21 mouse cellular contexts compared by ENCODE assay signal in the genomic region with DNA sequence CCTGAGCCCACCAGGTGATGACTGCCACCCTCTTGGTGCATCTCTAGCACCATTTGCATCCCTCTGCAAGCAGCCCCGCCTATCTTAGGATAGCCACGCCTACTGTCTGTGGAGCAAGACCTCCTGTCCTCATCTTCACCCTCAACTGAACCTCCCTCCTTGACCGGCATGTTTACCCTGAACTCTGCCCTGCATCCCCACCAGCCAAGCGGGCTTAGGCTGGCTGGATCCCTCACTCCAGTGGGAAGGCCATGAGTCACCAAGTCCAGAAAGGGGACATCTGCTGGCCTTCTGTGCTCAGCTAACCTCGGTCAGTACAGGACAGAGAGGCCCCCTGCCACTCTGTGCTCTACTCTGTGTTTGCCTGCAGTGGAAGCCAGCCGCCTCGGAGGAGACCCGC.
A peak's percentile ranks its signal among the peaks of the same experiment; 100 is the strongest.
DNase-seq lines count a peak whose midpoint lies in the region; ATAC-seq and TF ChIP-seq lines count a peak whose summit lies in the region.
"Had no signal": no experiment of that assay in that cellular context is flagged by ENCODE, and none has a peak within 500 bp of the region (broad histone marks: within the 10 kb centered on the region; RNA-seq: fewer than 3 reads in every experiment).

No protein-coding gene starts in this region.

- no peak for TF ChIP-seq CTCF in forebrain, postnatal 0 days (IDR thresholded peaks at IDR 0.05; ENCODE audit: low read depth)

- H3K9ac ChIP-seq in kidney, embryonic 16.5 days (replicated peaks; ENCODE audit: low read length) = no peak overlapping the region
- H3K9ac ChIP-seq in forebrain, postnatal 0 days = no peak overlapping the region
- H3K9ac ChIP-seq: heart, embryonic 13.5 days; lung, embryonic 15.5 days had no signal

- H3K27me3 ChIP-seq in kidney, embryonic 16.5 days (ENCODE audit: insufficient read depth, low read length) = no peaks in the 10 kb centered on the region
- H3K27me3 ChIP-seq in forebrain, postnatal 0 days (ENCODE audit: insufficient read depth, low read length) = no peaks in the 10 kb centered on the region
- H3K27me3 ChIP-seq: heart, embryonic 13.5 days; lung, embryonic 15.5 days; Patski had no signal

- DNase-seq in adrenal gland, postnatal 14 days = peak; percentile 25
- no peak for DNase-seq in adrenal gland, postnatal 10 days
- no peak for DNase-seq in kidney, adult 11 months
- peak; percentile 11 for DNase-seq in lung, postnatal 36 days
- no peak for DNase-seq in lung, postnatal 25 days (ENCODE audit: low spot score)
- no peak for DNase-seq in forebrain, postnatal 0 days
- DNase-seq: cerebellum, adult 11-12 months; cerebellum, postnatal 14 days; gastrocnemius, adult 2 months; kidney, adult 18-20 months; layer of hippocampus, postnatal 36 days; liver; retina, postnatal 1 day had no signal

- no peaks in the 10 kb centered on the region for H3K36me3 ChIP-seq in kidney, embryonic 16.5 days (ENCODE audit: insufficient read depth, low read length)
- H3K36me3 ChIP-seq in forebrain, postnatal 0 days (ENCODE audit: insufficient read depth) = no peaks in the 10 kb centered on the region
- H3K36me3 ChIP-seq: forebrain, embryonic 10.5 days; heart, embryonic 13.5 days; lung, embryonic 15.5 days had no signal

- no peak overlapping the region for H3K4me3 ChIP-seq in kidney, embryonic 16.5 days (ENCODE audit: low read length)
- no peak overlapping the region for H3K4me3 ChIP-seq in forebrain, postnatal 0 days (ENCODE audit: low read depth, low read length)
- H3K4me3 ChIP-seq: forebrain, embryonic 10.5 days; gastrocnemius, adult 2 months; heart, embryonic 13.5 days; layer of hippocampus, adult 2 months; lung, embryonic 15.5 days had no signal

- 37% methylated on average over 8 of the region's 8 CpGs for WGBS in kidney, embryonic 16.5 days
- WGBS in forebrain, postnatal 0 days = 67% methylated on average over 8 of the region's 8 CpGs

- no peaks in the 10 kb centered on the region for H3K9me3 ChIP-seq in kidney, embryonic 16.5 days (ENCODE audit: low read length)
- no peaks in the 10 kb centered on the region for H3K9me3 ChIP-seq in forebrain, postnatal 0 days (ENCODE audit: low read length)
- H3K9me3 ChIP-seq: forebrain, embryonic 10.5 days; heart, embryonic 13.5 days; lung, embryonic 15.5 days had no signal

- peaks cover 42% of the 10 kb centered on the region for H3K4me1 ChIP-seq in kidney, embryonic 16.5 days (ENCODE audit: insufficient read depth, low read length)
- no peaks in the 10 kb centered on the region for H3K4me1 ChIP-seq in forebrain, postnatal 0 days (ENCODE audit: insufficient read depth)

- H3K4me2 ChIP-seq in kidney, embryonic 16.5 days (replicated peaks; ENCODE audit: low read depth, low read length) = no peak overlapping the region
- H3K4me2 ChIP-seq in forebrain, postnatal 0 days (ENCODE audit: low read depth) = no peak overlapping the region
- H3K4me2 ChIP-seq: heart, embryonic 13.5 days; lung, embryonic 15.5 days had no signal

- no peak overlapping the region for H3K27ac ChIP-seq in kidney, embryonic 16.5 days (ENCODE audit: low read length)
- no peak overlapping the region for H3K27ac ChIP-seq in forebrain, postnatal 0 days (ENCODE audit: low read depth, low read length)
- H3K27ac ChIP-seq: forebrain, embryonic 10.5 days; gastrocnemius, adult 2 months; heart, embryonic 13.5 days; layer of hippocampus, adult 2 months; lung, embryonic 15.5 days had no signal

- 0 out of 2 replicates have a peak, but pooled peaks have one; percentile 18 for ATAC-seq in kidney, embryonic 16.5 days (ENCODE audit: low FRiP score, low TSS enrichment)
- ATAC-seq in forebrain, postnatal 0 days = no peak
- ATAC-seq: CD4-positive, CD25-positive, alpha-beta regulatory T cell, adult 4 months; hindbrain, embryonic 16.5 days; Patski had no signal

Comparison
In these comparisons a context has a peak if more than half of its experiments do, and no peak if none do; other contexts are left out.
1. DNase-seq: peak in adrenal gland, postnatal 14 days (single experiment) and lung, postnatal 36 days (single experiment); none in adrenal gland, postnatal 10 days (single experiment), kidney, adult 11 months (single experiment), lung, postnatal 25 days (single experiment) and forebrain, postnatal 0 days (single experiment).